Mouse (Mus musculus): ENCODE measurements at regions not wholly inside any gene's neighbourhood (a gene's known extent, or its start where the extent isn't known, plus 50 kb on each side); places are given as distances from the start of the nearest gene placed in this dataset.

- WGBS = 72% methylated on average over 13 of the region's 13 CpGs
- Histone ChIP-seq H3K4me3 (replicated peaks; ENCODE audit: extremely low read depth, low read depth, low read length) (no peak overlapping the region), H3K4me1 (ENCODE audit: control insufficient read depth, insufficient read depth, low read length) (no peaks in the 10 kb centered on the region)
- DNase-seq = no peak
- TF ChIP-seq POLR2A (IDR thresholded peaks at IDR 0.05; ENCODE audit: borderline replicate concordance, extremely low read depth, low read depth, low read length) = no peak
- no peak for TF ChIP-seq CTCF (IDR thresholded peaks at IDR 0.05; ENCODE audit: insufficient read depth, low read length)
Observed at GRCm38 (mm10) chr8:10754232-10754985, 253.8 kb downstream of the Irs2 start.

DNA sequence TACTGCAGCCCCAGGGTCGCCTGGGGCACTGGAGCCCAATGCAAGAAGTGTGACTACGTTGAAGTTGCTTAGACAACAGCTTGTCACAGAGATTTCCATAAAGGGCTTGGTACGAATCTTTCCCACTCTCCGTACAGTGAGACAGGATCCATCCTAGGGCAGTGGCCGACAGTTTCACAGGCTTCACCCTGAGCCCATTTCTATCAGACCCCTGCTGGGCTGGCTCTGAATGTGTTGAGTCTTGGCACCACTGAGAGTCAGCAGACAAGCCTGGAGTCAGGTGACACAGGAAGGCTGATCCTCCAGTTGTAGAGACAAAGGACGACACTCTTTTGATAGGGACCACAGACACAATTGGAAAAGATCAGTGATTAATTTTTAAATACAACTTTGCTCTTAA, 255.2 kb downstream of the Irs2 start:
- no peak overlapping the region for H3K4me3 ChIP-seq (replicated peaks; ENCODE audit: extremely low read depth, low read depth, low read length)
- WGBS = 72% methylated on average over 6 of the region's 6 CpGs
- TF ChIP-seq CTCF (IDR thresholded peaks at IDR 0.05; ENCODE audit: insufficient read depth, low read length) (no peak), POLR2A (IDR thresholded peaks at IDR 0.05; ENCODE audit: borderline replicate concordance, extremely low read depth, low read depth, low read length) (no peak)
- H3K4me1 ChIP-seq (ENCODE audit: control insufficient read depth, insufficient read depth, low read length) = no peaks in the 10 kb centered on the region
- DNase-seq = no peak

DNA sequence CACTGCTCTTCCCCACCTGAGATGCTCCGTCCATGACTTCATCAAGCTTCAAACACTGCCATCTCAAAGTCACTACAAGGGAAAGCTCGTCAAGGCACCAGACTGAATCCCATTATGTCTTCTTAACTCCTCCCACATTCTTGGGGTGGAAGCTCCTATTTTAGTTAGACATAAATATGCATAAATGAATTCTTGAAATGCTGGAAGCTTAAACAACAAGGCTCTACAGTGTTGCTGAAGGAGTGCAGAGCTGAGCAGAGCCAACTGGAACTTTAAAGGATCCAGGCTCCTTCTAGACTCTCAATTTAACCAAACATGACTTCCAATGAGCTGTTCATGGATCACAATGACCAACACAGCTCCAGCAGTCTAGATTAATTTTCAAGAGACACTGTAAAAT, 261.1 kb downstream of the Irs2 start:
- H3K4me1 ChIP-seq (ENCODE audit: control insufficient read depth, insufficient read depth, low read length) = no peaks in the 10 kb centered on the region
- WGBS = 59% methylated on average over 2 of the region's 2 CpGs
- no peak for DNase-seq
- TF ChIP-seq CTCF (IDR thresholded peaks at IDR 0.05; ENCODE audit: insufficient read depth, low read length) (no peak), POLR2A (IDR thresholded peaks at IDR 0.05; ENCODE audit: borderline replicate concordance, extremely low read depth, low read depth, low read length) (no peak)
- H3K4me3 ChIP-seq (replicated peaks; ENCODE audit: extremely low read depth, low read depth, low read length) = no peak overlapping the region

DNA sequence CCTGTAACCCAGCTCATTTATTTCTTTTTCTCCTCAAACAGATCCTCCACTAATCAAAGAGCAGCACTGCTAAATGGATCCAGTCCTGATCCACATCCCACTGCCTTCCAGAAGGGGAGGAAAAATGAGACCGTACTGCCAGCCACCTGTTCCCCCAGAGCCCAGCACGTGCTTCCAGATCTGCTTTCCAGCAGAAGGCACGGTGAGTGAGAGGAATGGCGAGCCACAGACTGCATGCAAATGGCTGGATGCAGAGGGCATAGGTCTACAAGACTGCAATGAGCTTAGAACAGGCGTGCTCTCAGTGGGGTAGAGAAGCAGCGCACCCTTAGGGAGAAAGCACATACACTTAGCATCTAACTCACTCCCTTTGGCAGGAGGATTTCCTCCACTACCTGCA, 265.0 kb downstream of the Irs2 start:
- no peak for TF ChIP-seq POLR2A (IDR thresholded peaks at IDR 0.05; ENCODE audit: borderline replicate concordance, extremely low read depth, low read depth, low read length)
- TF ChIP-seq CTCF (IDR thresholded peaks at IDR 0.05; ENCODE audit: insufficient read depth, low read length) = no peak
- no peak for DNase-seq
- Histone ChIP-seq H3K4me3 (replicated peaks; ENCODE audit: extremely low read depth, low read depth, low read length) (no peak overlapping the region), H3K4me1 (ENCODE audit: control insufficient read depth, insufficient read depth, low read length) (no peaks in the 10 kb centered on the region)
- 72% methylated on average over 6 of the region's 6 CpGs for WGBS

DNA sequence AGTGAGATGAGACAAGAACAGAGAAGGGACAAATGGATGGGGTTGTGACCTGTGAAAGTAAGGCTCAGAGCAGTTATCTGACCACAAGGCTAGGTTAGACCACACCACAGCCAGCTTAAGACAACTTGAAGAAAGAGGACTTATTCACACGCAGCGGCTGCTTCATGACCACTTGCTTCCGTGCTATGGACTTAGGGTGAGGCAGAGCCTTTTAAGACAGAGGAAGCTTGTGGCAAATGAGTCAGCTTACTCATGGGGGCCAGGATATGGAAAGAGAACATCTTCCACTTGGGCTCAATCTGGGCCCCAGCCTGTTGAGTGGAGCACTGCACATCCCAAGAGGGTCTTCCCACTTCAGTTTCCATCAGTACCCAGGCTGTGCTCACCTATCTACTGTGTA, 267.4 kb downstream of the Irs2 start:
- WGBS = 88% methylated on average over 3 of the region's 3 CpGs
- DNase-seq = no peak
- Histone ChIP-seq H3K4me3 (replicated peaks; ENCODE audit: extremely low read depth, low read depth, low read length) (no peak overlapping the region), H3K4me1 (ENCODE audit: control insufficient read depth, insufficient read depth, low read length) (no peaks in the 10 kb centered on the region)
- TF ChIP-seq CTCF (IDR thresholded peaks at IDR 0.05; ENCODE audit: insufficient read depth, low read length) = no peak
- no peak for TF ChIP-seq POLR2A (IDR thresholded peaks at IDR 0.05; ENCODE audit: borderline replicate concordance, extremely low read depth, low read depth, low read length)

DNA sequence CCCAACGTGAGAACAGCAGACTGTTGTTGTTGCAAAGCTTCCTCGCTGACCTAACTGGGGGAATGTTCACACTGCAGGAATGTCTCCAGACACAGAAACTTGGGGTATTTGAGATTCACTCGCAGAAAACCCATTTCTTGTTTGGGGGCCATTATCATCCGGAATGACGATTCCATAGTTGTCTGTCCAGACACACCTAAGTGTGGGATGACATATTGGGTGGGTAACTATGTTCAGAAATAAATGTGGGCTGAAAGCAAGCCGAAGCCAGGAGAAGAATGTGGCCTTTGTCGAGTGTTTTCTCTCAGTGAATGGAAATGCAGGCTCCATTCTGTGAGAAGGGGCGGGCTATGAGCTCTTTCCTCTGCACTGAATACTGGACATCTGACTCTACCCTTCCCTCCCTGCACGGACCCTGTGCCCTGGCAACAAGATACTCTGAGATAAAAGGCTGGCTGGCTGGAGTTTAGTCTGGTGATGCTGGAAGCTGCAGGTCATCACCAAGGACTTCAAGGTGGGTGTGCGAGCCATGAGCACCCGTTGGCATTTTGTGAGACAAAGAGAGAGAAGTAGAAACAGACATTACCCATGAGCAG, 269.7 kb downstream of the Irs2 start:
- no peak for TF ChIP-seq POLR2A (IDR thresholded peaks at IDR 0.05; ENCODE audit: borderline replicate concordance, extremely low read depth, low read depth, low read length)
- no peak for TF ChIP-seq CTCF (IDR thresholded peaks at IDR 0.05; ENCODE audit: insufficient read depth, low read length)
- DNase-seq = no peak
- H3K4me3 ChIP-seq (replicated peaks; ENCODE audit: extremely low read depth, low read depth, low read length) = no peak overlapping the region
- no peaks in the 10 kb centered on the region for H3K4me1 ChIP-seq (ENCODE audit: control insufficient read depth, insufficient read depth, low read length)
- 58% methylated on average over 11 of the region's 11 CpGs for WGBS

- Histone ChIP-seq H3K4me3 (replicated peaks; ENCODE audit: extremely low read depth, low read depth, low read length) (no peak overlapping the region), H3K4me1 (ENCODE audit: control insufficient read depth, insufficient read depth, low read length) (no peaks in the 10 kb centered on the region)
- no peak for DNase-seq
- no peak for TF ChIP-seq CTCF (IDR thresholded peaks at IDR 0.05; ENCODE audit: insufficient read depth, low read length)
- no peak for TF ChIP-seq POLR2A (IDR thresholded peaks at IDR 0.05; ENCODE audit: borderline replicate concordance, extremely low read depth, low read depth, low read length)
- 43% methylated on average over 4 of the region's 4 CpGs for WGBS
Observed at GRCm38 (mm10) chr8:10734746-10735145, 273.5 kb downstream of the Irs2 start.

DNA sequence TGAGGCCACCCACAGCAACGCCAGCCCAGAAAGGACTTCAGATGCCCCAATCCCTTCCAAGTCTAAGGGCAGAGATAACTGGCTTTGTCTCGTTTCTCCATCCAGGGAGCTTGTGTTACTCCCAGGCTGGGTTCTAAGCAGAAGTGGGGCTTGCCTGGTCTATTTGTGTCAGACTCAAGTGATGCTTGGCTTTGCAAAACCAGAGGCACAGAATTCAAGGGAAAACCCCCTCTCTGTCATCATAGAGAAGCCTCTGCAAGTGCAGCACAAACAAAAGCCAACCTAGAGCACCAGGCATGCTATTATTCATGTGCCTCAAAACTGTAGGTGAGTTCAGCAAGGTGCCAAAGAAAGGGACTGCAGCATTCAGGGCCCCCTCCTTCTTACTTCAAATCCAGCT, 284.9 kb downstream of the Irs2 start:
- Histone ChIP-seq H3K4me1 (ENCODE audit: control insufficient read depth, insufficient read depth, low read length) (no peaks in the 10 kb centered on the region), H3K4me3 (replicated peaks; ENCODE audit: extremely low read depth, low read depth, low read length) (no peak overlapping the region)
- no peak for TF ChIP-seq POLR2A (IDR thresholded peaks at IDR 0.05; ENCODE audit: borderline replicate concordance, extremely low read depth, low read depth, low read length)
- WGBS = 75% methylated on average over 2 of the region's 2 CpGs
- no peak for DNase-seq

DNA sequence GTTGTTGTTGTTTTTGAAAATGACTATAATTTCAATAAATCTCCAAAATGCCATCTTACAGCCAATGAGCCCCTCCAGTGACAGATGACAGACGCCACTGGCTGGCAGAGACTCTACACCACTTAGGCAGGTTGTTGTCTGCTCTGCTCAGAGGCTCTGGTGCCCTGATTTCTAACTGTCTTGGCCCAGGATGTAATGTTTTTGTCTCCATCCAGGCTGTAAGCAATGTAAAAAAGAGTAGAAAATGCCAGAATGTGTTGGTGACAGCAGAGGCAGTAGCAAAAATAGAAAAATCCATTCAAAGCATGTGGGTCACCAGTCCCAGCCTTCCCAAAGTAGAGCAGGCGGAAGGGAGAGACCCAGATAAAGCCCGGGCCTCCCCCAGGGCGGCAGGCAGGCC, 285.5 kb downstream of the Irs2 start:
- TF ChIP-seq POLR2A (IDR thresholded peaks at IDR 0.05; ENCODE audit: borderline replicate concordance, extremely low read depth, low read depth, low read length) (no peak), CTCF (IDR thresholded peaks at IDR 0.05; ENCODE audit: insufficient read depth, low read length) (no peak)
- Histone ChIP-seq H3K4me3 (replicated peaks; ENCODE audit: extremely low read depth, low read depth, low read length) (no peak overlapping the region), H3K4me1 (ENCODE audit: control insufficient read depth, insufficient read depth, low read length) (no peaks in the 10 kb centered on the region)
- 78% methylated on average over 4 of the region's 4 CpGs for WGBS
- DNase-seq = no peak

GRCm38 (mm10) chr8:10722342-10722741, 285.9 kb downstream of the Irs2 start:
- H3K4me3 ChIP-seq (replicated peaks; ENCODE audit: extremely low read depth, low read depth, low read length) = no peak overlapping the region
- WGBS = 91% methylated on average over 3 of the region's 3 CpGs
- H3K4me1 ChIP-seq (ENCODE audit: control insufficient read depth, insufficient read depth, low read length) = no peaks in the 10 kb centered on the region
- no peak for DNase-seq
- TF ChIP-seq CTCF (IDR thresholded peaks at IDR 0.05; ENCODE audit: insufficient read depth, low read length) (no peak), POLR2A (IDR thresholded peaks at IDR 0.05; ENCODE audit: borderline replicate concordance, extremely low read depth, low read depth, low read length) (no peak)

All from lung, adult 2 months (tissue).